In genomic region chr14:80789131-80789530, GRCm38 (mm10) we compare ENCODE assay signal across 11 mouse cellular contexts.
"Had no signal": no experiment of that assay in that cellular context is flagged by ENCODE, and none has a peak within 500 bp of the region (broad histone marks: within the 10 kb centered on the region; RNA-seq: fewer than 3 reads in every experiment).

No protein-coding gene starts in this region.

- DNase-seq: kidney, adult 11 months; kidney, adult 8-10 months; kidney, postnatal 10 days; kidney, postnatal 36 days; liver; lung, adult 18-20 months; lung, postnatal 10 days; lung, postnatal 36 days; retina, postnatal 1 day; right cerebral cortex, postnatal 25 days; thymus, postnatal 25 days had no signal
